Mouse (Mus musculus): Measurements from ENCODE around the gene 2210011C24Rik. TPM values are rescaled to one million over a fixed set of nuclear protein-coding genes. Genes with fewer than 3 reads are reported as not detected.

The 2210011C24Rik gene
- polyA plus RNA-seq, 2 experiments: 1.1 to 2.0 TPM

- ATAC-seq (ENCODE audit: low FRiP score, low read depth) (no peak), DNase-seq (ENCODE audit: low spot score) (no peak)
- no peaks in the 10 kb centered on the region for H3K27me3 ChIP-seq (ENCODE audit: control insufficient read depth, insufficient read depth, low read length)
- WGBS: 89% methylated on average over 5 of the region's 5 CpGs
- H3K9ac ChIP-seq (ENCODE audit: low read depth, low read length, severe bottlenecking): no peak overlapping the region
- peaks cover 18% of the 10 kb centered on the region for H3K4me1 ChIP-seq (ENCODE audit: control insufficient read depth, insufficient read depth, low read length)
- no peaks in the 10 kb centered on the region for H3K9me3 ChIP-seq (ENCODE audit: control insufficient read depth, low read length)
- no peak for TF ChIP-seq POLR2A (IDR thresholded peaks at IDR 0.05; ENCODE audit: borderline replicate concordance, extremely low read depth, insufficient read depth, insufficient read length)
- no peak overlapping the region for H3K27ac ChIP-seq (replicated peaks; ENCODE audit: low read depth, low read length)
- H3K4me2 ChIP-seq (replicated peaks; ENCODE audit: low read depth, low read length, severe bottlenecking): no peak overlapping the region
- H3K36me3 ChIP-seq (ENCODE audit: control insufficient read depth, insufficient read depth, low read length): peaks cover 26% of the 10 kb centered on the region
- H3K4me3 ChIP-seq (replicated peaks; ENCODE audit: low read length): no peak overlapping the region
Observed at GRCm38 (mm10) chr8:83976779-83977350, 35.1 kb downstream of the 2210011C24Rik start.

GRCm38 (mm10) chr8:83976101-83976630 is 35.8 kb downstream of the 2210011C24Rik start:
- Histone ChIP-seq H3K9ac (ENCODE audit: low read depth, low read length, severe bottlenecking) (no peak overlapping the region), H3K27me3 (ENCODE audit: control insufficient read depth, insufficient read depth, low read length) (no peaks in the 10 kb centered on the region), H3K4me1 (ENCODE audit: control insufficient read depth, insufficient read depth, low read length) (peaks cover 18% of the 10 kb centered on the region), H3K27ac (replicated peaks; ENCODE audit: low read depth, low read length) (no peak overlapping the region), H3K9me3 (ENCODE audit: control insufficient read depth, low read length) (no peaks in the 10 kb centered on the region), H3K4me2 (replicated peaks; ENCODE audit: low read depth, low read length, severe bottlenecking) (no peak overlapping the region), H3K36me3 (ENCODE audit: control insufficient read depth, insufficient read depth, low read length) (peaks cover 19% of the 10 kb centered on the region), H3K4me3 (replicated peaks; ENCODE audit: low read length) (no peak overlapping the region)
- TF ChIP-seq POLR2A (IDR thresholded peaks at IDR 0.05; ENCODE audit: borderline replicate concordance, extremely low read depth, insufficient read depth, insufficient read length): no peak
- ATAC-seq (ENCODE audit: low FRiP score, low read depth): no peak
- no peak for DNase-seq (ENCODE audit: low spot score)
- 88% methylated on average over 4 of the region's 4 CpGs for WGBS

GRCm38 (mm10) chr8:83974521-83974920 is 37.5 kb downstream of the 2210011C24Rik start:
- no peaks in the 10 kb centered on the region for H3K9me3 ChIP-seq (ENCODE audit: control insufficient read depth, low read length)
- H3K4me3 ChIP-seq (replicated peaks; ENCODE audit: low read length): no peak overlapping the region
- DNase-seq (ENCODE audit: low spot score) (no peak), ATAC-seq (ENCODE audit: low FRiP score, low read depth) (no peak)
- peaks cover 14% of the 10 kb centered on the region; the same call in 1 of the 2 replicates for H3K36me3 ChIP-seq (ENCODE audit: control insufficient read depth, insufficient read depth, low read length)
- no peak overlapping the region for H3K9ac ChIP-seq (ENCODE audit: low read depth, low read length, severe bottlenecking)
- H3K27ac ChIP-seq (replicated peaks; ENCODE audit: low read depth, low read length): no peak overlapping the region
- no peak for TF ChIP-seq POLR2A (IDR thresholded peaks at IDR 0.05; ENCODE audit: borderline replicate concordance, extremely low read depth, insufficient read depth, insufficient read length)
- WGBS: 83% methylated on average over 4 of the region's 4 CpGs
- peaks cover 18% of the 10 kb centered on the region for H3K4me1 ChIP-seq (ENCODE audit: control insufficient read depth, insufficient read depth, low read length)
- peak overlapping the region; percentile 87 for H3K4me2 ChIP-seq (replicated peaks; ENCODE audit: low read depth, low read length, severe bottlenecking)
- H3K27me3 ChIP-seq (ENCODE audit: control insufficient read depth, insufficient read depth, low read length): no peaks in the 10 kb centered on the region

- WGBS: 5% methylated on average over 22 of the region's 37 CpGs
- peaks cover 21% of the 10 kb centered on the region; the same call in 1 of the 2 replicates for H3K36me3 ChIP-seq (ENCODE audit: control insufficient read depth, insufficient read depth, low read length)
- H3K4me3 ChIP-seq (replicated peaks; ENCODE audit: low read length): peak overlapping the region; percentile 84
- peak overlapping the region; percentile 77 for H3K9ac ChIP-seq (ENCODE audit: low read depth, low read length, severe bottlenecking)
- peaks cover 18% of the 10 kb centered on the region for H3K4me1 ChIP-seq (ENCODE audit: control insufficient read depth, insufficient read depth, low read length)
- H3K27ac ChIP-seq (replicated peaks; ENCODE audit: low read depth, low read length): 0 out of 2 replicates have a peak overlapping the region, but pooled peaks have one; percentile 9
- DNase-seq (ENCODE audit: low spot score): no peak
- H3K9me3 ChIP-seq (ENCODE audit: control insufficient read depth, low read length): no peaks in the 10 kb centered on the region
- no peaks in the 10 kb centered on the region for H3K27me3 ChIP-seq (ENCODE audit: control insufficient read depth, insufficient read depth, low read length)
- ATAC-seq (ENCODE audit: low FRiP score, low read depth): peak; percentile 11
- H3K4me2 ChIP-seq (replicated peaks; ENCODE audit: low read depth, low read length, severe bottlenecking): peak overlapping the region; percentile 87
- TF ChIP-seq POLR2A (IDR thresholded peaks at IDR 0.05; ENCODE audit: borderline replicate concordance, extremely low read depth, insufficient read depth, insufficient read length): no peak
Observed at GRCm38 (mm10) chr8:83973161-83974031, 38.6 kb downstream of the 2210011C24Rik start.

All from limb, embryonic 14.5 days (tissue).